Mouse (Mus musculus): ENCODE measurements at regions not wholly inside any gene's neighbourhood (a gene's known extent, or its start where the extent isn't known, plus 50 kb on each side); places are given as distances from the start of the nearest gene placed in this dataset.

- DNase-seq (ENCODE audit: low read depth, low spot score) = no peak
- no peaks in the 10 kb centered on the region for H3K79me2 ChIP-seq (ENCODE audit: control insufficient read depth, insufficient read depth, low read length, poor library complexity)
- no peak overlapping the region for H3K4me3 ChIP-seq (ENCODE audit: control insufficient read depth in 1 of 2, insufficient read depth in 1 of 2, low read depth in 2 of 2, low read length in 2 of 2)
- H3K36me3 ChIP-seq (ENCODE audit: control insufficient read depth in 1 of 2, insufficient read depth in 2 of 2, low read length in 2 of 2) = no peaks in the 10 kb centered on the region
- H3K27ac ChIP-seq (ENCODE audit: control insufficient read depth, low read depth, low read length) = no peak overlapping the region
- no peaks in the 10 kb centered on the region for H3K4me1 ChIP-seq (ENCODE audit: control insufficient read depth in 1 of 2, insufficient read depth in 2 of 2, low read length in 2 of 2)
- no peak for TF ChIP-seq RCOR1 (IDR thresholded peaks at IDR 0.05; ENCODE audit: low read depth, low read length)
- no peak for TF ChIP-seq KAT2A (conservative IDR thresholded peaks at IDR 0.05; ENCODE audit: low read depth, low read length)
- TF ChIP-seq CTCF (IDR thresholded peaks at IDR 0.05 in 2 of 3, conservative IDR thresholded peaks at IDR 0.05 in 1 of 3; ENCODE audit: control insufficient read depth in 1 of 3, insufficient read depth in 1 of 3, low read depth in 2 of 3, low read length in 3 of 3, poor library complexity in 1 of 3, severe bottlenecking in 1 of 3) = no peak
- no peak for TF ChIP-seq NELFE (IDR thresholded peaks at IDR 0.05; ENCODE audit: low read depth, low read length)
- TF ChIP-seq MAFK (IDR thresholded peaks at IDR 0.05; ENCODE audit: borderline replicate concordance, low read depth, low read length) = no peak
- no peak for TF ChIP-seq RAD21 (IDR thresholded peaks at IDR 0.05; ENCODE audit: low read depth, low read length)
- no peak for TF ChIP-seq ETS1 (IDR thresholded peaks at IDR 0.05; ENCODE audit: low read depth, low read length)
- TF ChIP-seq POLR2AphosphoS5 (IDR thresholded peaks at IDR 0.05; ENCODE audit: borderline replicate concordance, low read depth, low read length) = no peak
- TF ChIP-seq ZMIZ1 (IDR thresholded peaks at IDR 0.05; ENCODE audit: low read depth, low read length) = no peak
- no peak for TF ChIP-seq JUND (IDR thresholded peaks at IDR 0.05; ENCODE audit: low read depth, low read length)
- TF ChIP-seq ZKSCAN1 (IDR thresholded peaks at IDR 0.05; ENCODE audit: low read depth, low read length) = no peak
- H3K9me3 ChIP-seq (replicated peaks; ENCODE audit: insufficient read depth, low read length) = no peaks in the 10 kb centered on the region
- H3K9ac ChIP-seq (ENCODE audit: control insufficient read depth, low read depth, low read length, poor library complexity, severe bottlenecking) = no peak overlapping the region
- H3K27me3 ChIP-seq (ENCODE audit: control insufficient read depth in 1 of 2, insufficient read depth in 2 of 2, low read length in 2 of 2) = no peaks in the 10 kb centered on the region
Measured at GRCm38 (mm10) chr2:168837951-168838570, 70.3 kb upstream of the Sall4 start.

GRCm38 (mm10) chr2:168834771-168835170 lies 67.0 kb upstream of the Sall4 start:
- TF ChIP-seq ZKSCAN1 (IDR thresholded peaks at IDR 0.05; ENCODE audit: low read depth, low read length) (no peak), RCOR1 (IDR thresholded peaks at IDR 0.05; ENCODE audit: low read depth, low read length) (no peak), POLR2AphosphoS2 (IDR thresholded peaks at IDR 0.05; ENCODE audit: low read length) (no peak), UBTF (IDR thresholded peaks at IDR 0.05; ENCODE audit: borderline replicate concordance, insufficient read depth, low read depth, low read length) (no peak)
- no peak overlapping the region for H3K4me3 ChIP-seq (ENCODE audit: control insufficient read depth in 1 of 2, insufficient read depth in 1 of 2, low read depth in 2 of 2, low read length in 2 of 2)
- H3K27ac ChIP-seq (ENCODE audit: control insufficient read depth, low read depth, low read length) = no peak overlapping the region
- no peaks in the 10 kb centered on the region for H3K4me1 ChIP-seq (ENCODE audit: control insufficient read depth in 1 of 2, insufficient read depth in 2 of 2, low read length in 2 of 2)
- no peaks in the 10 kb centered on the region for H3K9me3 ChIP-seq (replicated peaks; ENCODE audit: insufficient read depth, low read length)
- H3K79me2 ChIP-seq (ENCODE audit: control insufficient read depth, insufficient read depth, low read length, poor library complexity) = no peaks in the 10 kb centered on the region
- H3K9ac ChIP-seq (ENCODE audit: control insufficient read depth, low read depth, low read length, poor library complexity, severe bottlenecking) = no peak overlapping the region
- no peak for DNase-seq (ENCODE audit: low read depth, low spot score)
- H3K27me3 ChIP-seq (ENCODE audit: control insufficient read depth in 1 of 2, insufficient read depth in 2 of 2, low read length in 2 of 2) = no peaks in the 10 kb centered on the region
- H3K36me3 ChIP-seq (ENCODE audit: control insufficient read depth in 1 of 2, insufficient read depth in 2 of 2, low read length in 2 of 2) = no peaks in the 10 kb centered on the region

GRCm38 (mm10) chr2:168831740-168832139 lies 64.0 kb upstream of the Sall4 start:
- Histone ChIP-seq H3K79me2 (ENCODE audit: control insufficient read depth, insufficient read depth, low read length, poor library complexity) (no peaks in the 10 kb centered on the region), H3K36me3 (ENCODE audit: control insufficient read depth in 1 of 2, insufficient read depth in 2 of 2, low read length in 2 of 2) (no peaks in the 10 kb centered on the region), H3K9ac (ENCODE audit: control insufficient read depth, low read depth, low read length, poor library complexity, severe bottlenecking) (no peak overlapping the region), H3K9me3 (replicated peaks; ENCODE audit: insufficient read depth, low read length) (no peaks in the 10 kb centered on the region), H3K4me1 (ENCODE audit: control insufficient read depth in 1 of 2, insufficient read depth in 2 of 2, low read length in 2 of 2) (no peaks in the 10 kb centered on the region), H3K27me3 (ENCODE audit: control insufficient read depth in 1 of 2, insufficient read depth in 2 of 2, low read length in 2 of 2) (no peaks in the 10 kb centered on the region), H3K4me3 (ENCODE audit: control insufficient read depth in 1 of 2, insufficient read depth in 1 of 2, low read depth in 2 of 2, low read length in 2 of 2) (no peak overlapping the region), H3K27ac (ENCODE audit: control insufficient read depth, low read depth, low read length) (no peak overlapping the region)
- no peak for DNase-seq (ENCODE audit: low read depth, low spot score)
- TF ChIP-seq CTCF (IDR thresholded peaks at IDR 0.05 in 2 of 3, conservative IDR thresholded peaks at IDR 0.05 in 1 of 3; ENCODE audit: control insufficient read depth in 1 of 3, insufficient read depth in 1 of 3, low read depth in 2 of 3, low read length in 3 of 3, poor library complexity in 1 of 3, severe bottlenecking in 1 of 3) = no peak
- TF ChIP-seq ZKSCAN1 (IDR thresholded peaks at IDR 0.05; ENCODE audit: low read depth, low read length) = no peak
- no peak for TF ChIP-seq MYB (IDR thresholded peaks at IDR 0.05; ENCODE audit: low read depth, low read length)
- no peak for TF ChIP-seq MAFK (IDR thresholded peaks at IDR 0.05; ENCODE audit: borderline replicate concordance, low read depth, low read length)
- TF ChIP-seq MAX (IDR thresholded peaks at IDR 0.05; ENCODE audit: low read length) = no peak
- no peak for TF ChIP-seq POLR2AphosphoS2 (IDR thresholded peaks at IDR 0.05; ENCODE audit: low read length)
- TF ChIP-seq SIN3A (IDR thresholded peaks at IDR 0.05; ENCODE audit: low read length) = no peak
- no peak for TF ChIP-seq USF2 (IDR thresholded peaks at IDR 0.05; ENCODE audit: borderline replicate concordance in 1 of 2, insufficient read depth in 1 of 2, low read depth in 1 of 2, low read length in 2 of 2)
- TF ChIP-seq GATA1 (IDR thresholded peaks at IDR 0.05; ENCODE audit: low read depth, low read length) = no peak
- TF ChIP-seq RAD21 (IDR thresholded peaks at IDR 0.05; ENCODE audit: low read depth, low read length) = no peak

All from MEL (cell line).